Mouse (Mus musculus): ENCODE measurements around the gene Kantr. TPM values are rescaled to one million over a fixed set of nuclear protein-coding genes. Genes with fewer than 3 reads are reported as not detected.

The Kantr gene
- total and polyA plus RNA-seq, 2 experiments from 2014 or later = 17.2 to 35.3 TPM

DNA sequence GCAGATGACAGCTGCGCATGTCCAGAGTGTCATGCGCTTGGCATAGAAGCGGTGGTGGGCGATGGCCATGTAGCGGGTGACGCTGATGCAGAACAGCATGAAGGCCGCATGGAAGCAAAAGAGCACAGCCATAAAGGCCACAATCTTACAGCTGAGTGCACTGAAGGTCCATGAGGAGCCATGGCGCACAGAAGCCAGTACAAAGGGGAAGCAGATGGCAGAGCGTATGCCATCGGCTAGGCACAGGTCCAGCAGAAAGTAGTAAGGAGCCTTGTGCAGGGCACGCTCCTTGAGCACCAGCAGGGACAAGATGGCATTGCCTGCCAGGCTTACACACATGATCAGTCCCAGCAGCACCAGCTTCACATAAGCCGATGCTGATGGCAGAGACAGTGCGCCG is 19.7 kb upstream of the Kantr start:
- Histone ChIP-seq H3K27ac (ENCODE audit: low read depth, low read length) (no peak overlapping the region), H3K4me2 (ENCODE audit: low read depth, low read length, poor library complexity, severe bottlenecking) (no peak overlapping the region)

GRCm38 (mm10) chrX:152346587-152346986 is 19.3 kb upstream of the Kantr start:
- H3K9ac ChIP-seq (replicated peaks; ENCODE audit: low read length, poor library complexity, severe bottlenecking) = no peak overlapping the region
- WGBS = 91% methylated on average over 15 of the region's 15 CpGs
- no peaks in the 10 kb centered on the region for H3K9me3 ChIP-seq (ENCODE audit: low read length)
- H3K27me3 ChIP-seq (ENCODE audit: insufficient read depth, low read length) = peaks cover 11% of the 10 kb centered on the region; the same call in 1 of the 2 replicates
- no peaks in the 10 kb centered on the region for H3K36me3 ChIP-seq (ENCODE audit: insufficient read depth, low read length)
- no peak overlapping the region for H3K27ac ChIP-seq (ENCODE audit: low read depth, low read length)
- no peaks in the 10 kb centered on the region for H3K4me1 ChIP-seq (ENCODE audit: insufficient read depth, low read length)
- no peak for ATAC-seq (ENCODE audit: low FRiP score)
- peak; percentile 26 for DNase-seq (ENCODE audit: low spot score)
- H3K4me3 ChIP-seq (ENCODE audit: low read depth, low read length) = no peak overlapping the region
- no peak for TF ChIP-seq CTCF (IDR thresholded peaks at IDR 0.05)
- no peak overlapping the region for H3K4me2 ChIP-seq (ENCODE audit: low read depth, low read length, poor library complexity, severe bottlenecking)

More for the DNA sequence above, 19.7 kb upstream of the Kantr start:
- Histone ChIP-seq H3K4me3 (ENCODE audit: low read depth, low read length) (no peak overlapping the region), H3K9me3 (ENCODE audit: low read length) (no peaks in the 10 kb centered on the region), H3K9ac (replicated peaks; ENCODE audit: low read length, poor library complexity, severe bottlenecking) (no peak overlapping the region), H3K27me3 (ENCODE audit: insufficient read depth, low read length) (peaks cover 11% of the 10 kb centered on the region; the same call in 1 of the 2 replicates), H3K36me3 (ENCODE audit: insufficient read depth, low read length) (no peaks in the 10 kb centered on the region), H3K4me1 (ENCODE audit: insufficient read depth, low read length) (no peaks in the 10 kb centered on the region)
- no peak for TF ChIP-seq CTCF (IDR thresholded peaks at IDR 0.05)
- 96% methylated on average over 14 of the region's 14 CpGs for WGBS
- ATAC-seq (ENCODE audit: low FRiP score) (no peak), DNase-seq (ENCODE audit: low spot score) (peak; percentile 74)

DNA sequence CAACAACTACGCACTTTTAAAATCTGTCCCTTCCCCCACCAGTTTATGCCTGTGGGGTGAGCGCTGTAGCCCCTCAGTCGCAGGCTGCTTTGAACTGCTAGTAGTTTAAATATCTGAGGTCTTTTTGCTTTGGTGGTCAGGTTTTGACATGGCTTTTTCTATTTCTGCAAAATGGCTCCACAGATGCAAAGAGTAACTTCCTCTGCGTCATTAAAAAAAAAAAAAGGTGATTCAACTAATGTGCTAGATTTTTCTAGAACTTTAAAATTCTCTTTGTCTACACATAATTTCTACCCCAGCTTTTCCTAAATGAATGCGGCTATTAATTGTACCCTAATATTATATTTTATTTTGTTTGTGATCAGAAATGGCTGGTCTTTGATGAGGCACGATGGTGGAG is 15.6 kb upstream of the Kantr start:
- WGBS = 34% methylated on average over 6 of the region's 6 CpGs
- H3K4me3 ChIP-seq (ENCODE audit: low read depth, low read length) = peak overlapping the region; percentile 22
- H3K27me3 ChIP-seq (ENCODE audit: insufficient read depth, low read length) = peaks cover 15% of the 10 kb centered on the region; the same call in 1 of the 2 replicates
- TF ChIP-seq CTCF (IDR thresholded peaks at IDR 0.05) = no peak
- H3K4me2 ChIP-seq (ENCODE audit: low read depth, low read length, poor library complexity, severe bottlenecking) = peak overlapping the region; percentile 28; the same call in 1 of the 2 replicates
- ATAC-seq (ENCODE audit: low FRiP score) = no peak
- no peaks in the 10 kb centered on the region; the same call in 1 of the 2 replicates for H3K4me1 ChIP-seq (ENCODE audit: insufficient read depth, low read length)
- DNase-seq (ENCODE audit: low spot score) = no peak
- H3K36me3 ChIP-seq (ENCODE audit: insufficient read depth, low read length) = 0 out of 2 replicates have a peak, but pooled peaks cover 2% of the 10 kb centered on the region
- H3K27ac ChIP-seq (ENCODE audit: low read depth, low read length) = peak overlapping the region; percentile 69
- no peak overlapping the region for H3K9ac ChIP-seq (replicated peaks; ENCODE audit: low read length, poor library complexity, severe bottlenecking)
- H3K9me3 ChIP-seq (ENCODE audit: low read length) = no peaks in the 10 kb centered on the region

GRCm38 (mm10) chrX:152342358-152342901 is 15.1 kb upstream of the Kantr start, which contains the start of gene Tspyl2:
Tspyl2 (minus strand) TSS chrX:152342425.
- H3K4me2 ChIP-seq (ENCODE audit: low read depth, low read length, poor library complexity, severe bottlenecking) = peak within 1 kb of the TSS; percentile 44
- ATAC-seq (ENCODE audit: low FRiP score) (peak; percentile 98), DNase-seq (ENCODE audit: low spot score) (peak; percentile 98)
- no peaks in the 10 kb centered on the region for H3K9me3 ChIP-seq (ENCODE audit: low read length)
- 16% methylated on average over 26 of the region's 27 CpGs for WGBS
- peaks cover 15% of the 10 kb centered on the region; the same call in 1 of the 2 replicates for H3K27me3 ChIP-seq (ENCODE audit: insufficient read depth, low read length)
- peak within 1 kb of the TSS; percentile 92 for H3K27ac ChIP-seq (ENCODE audit: low read depth, low read length)
- no peaks in the 10 kb centered on the region; the same call in 1 of the 2 replicates for H3K4me1 ChIP-seq (ENCODE audit: insufficient read depth, low read length)
- peak within 1 kb of the TSS; percentile 80 for H3K9ac ChIP-seq (replicated peaks; ENCODE audit: low read length, poor library complexity, severe bottlenecking)
- TF ChIP-seq CTCF (IDR thresholded peaks at IDR 0.05) = no peak
- 0 out of 2 replicates have a peak, but pooled peaks cover 2% of the 10 kb centered on the region for H3K36me3 ChIP-seq (ENCODE audit: insufficient read depth, low read length)
- H3K4me3 ChIP-seq (ENCODE audit: low read depth, low read length) = peak within 1 kb of the TSS; percentile 51

- peak overlapping the region; percentile 92 for H3K27ac ChIP-seq (ENCODE audit: low read depth, low read length)
- H3K36me3 ChIP-seq (ENCODE audit: insufficient read depth, low read length) = 0 out of 2 replicates have a peak, but pooled peaks cover 2% of the 10 kb centered on the region
- no peak for DNase-seq (ENCODE audit: low spot score)
- H3K4me3 ChIP-seq (ENCODE audit: low read depth, low read length) = peak overlapping the region; percentile 51
- H3K4me2 ChIP-seq (ENCODE audit: low read depth, low read length, poor library complexity, severe bottlenecking) = peak overlapping the region; percentile 44
- no peak for TF ChIP-seq CTCF (IDR thresholded peaks at IDR 0.05)
- ATAC-seq (ENCODE audit: low FRiP score) = no peak
- peaks cover 2% of the 10 kb centered on the region; the same call in 1 of the 2 replicates for H3K4me1 ChIP-seq (ENCODE audit: insufficient read depth, low read length)
- H3K9me3 ChIP-seq (ENCODE audit: low read length) = no peaks in the 10 kb centered on the region
- H3K9ac ChIP-seq (replicated peaks; ENCODE audit: low read length, poor library complexity, severe bottlenecking) = peak overlapping the region; percentile 80
- H3K27me3 ChIP-seq (ENCODE audit: insufficient read depth, low read length) = peaks cover 15% of the 10 kb centered on the region; the same call in 1 of the 2 replicates
- WGBS = 25% methylated on average over 11 of the region's 11 CpGs
These were observed 14.2 kb upstream of the Kantr start for GRCm38 (mm10) chrX:152341496-152341895.

Data from midbrain, postnatal 0 days (tissue).